Mouse (Mus musculus): ENCODE data around the gene Cdkal1. TPM values are rescaled to one million over a fixed set of nuclear protein-coding genes. Genes with fewer than 3 reads are reported as not detected.

The Cdkal1 gene
- total and polyA plus RNA-seq, 3 experiments: 3.9 to 30.3 (median 29.9) TPM

DNA sequence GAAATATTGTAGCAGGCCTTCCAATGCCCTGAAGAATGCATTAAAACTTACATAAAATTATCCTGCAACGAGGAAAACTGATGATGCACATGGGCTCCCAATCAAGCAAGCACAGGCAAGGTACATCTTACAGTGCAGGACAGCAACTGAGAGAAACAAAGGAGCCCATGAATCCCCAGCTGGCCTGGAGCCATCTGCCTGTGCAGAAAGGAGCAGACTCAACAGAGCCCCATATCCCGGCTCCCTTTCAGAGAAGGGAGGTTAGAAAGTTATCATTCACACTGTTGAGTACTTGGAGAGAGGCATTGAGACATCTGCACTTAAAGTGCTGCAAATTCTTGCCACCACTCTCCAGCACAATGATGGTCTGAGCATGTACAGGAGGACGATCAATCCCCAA lies 296.3 kb downstream of the Cdkal1 start:
- TF ChIP-seq POLR2A (IDR thresholded peaks at IDR 0.05; ENCODE audit: insufficient read depth, low read depth, low read length) (no peak), EP300 (IDR thresholded peaks at IDR 0.05; ENCODE audit: insufficient read depth, low read depth, low read length) (no peak)
- no peaks in the 10 kb centered on the region for H3K27me3 ChIP-seq (ENCODE audit: control insufficient read depth, insufficient read depth, low read length)
- peaks cover 2% of the 10 kb centered on the region; the same call in 1 of the 2 replicates for H3K4me1 ChIP-seq (ENCODE audit: control insufficient read depth, insufficient read depth, low read length)
- H3K27ac ChIP-seq: no peak overlapping the region
- H3K79me2 ChIP-seq (replicated peaks; ENCODE audit: control insufficient read depth, insufficient read depth, low read length): no peaks in the 10 kb centered on the region
- H3K36me3 ChIP-seq (ENCODE audit: control insufficient read depth, insufficient read depth, low read length): no peaks in the 10 kb centered on the region
- 52% methylated on average over 3 of the region's 3 CpGs for WGBS
- intact Hi-C loops (cut with DNase I): no loop called here
- DNase-seq: no peak
- no peak overlapping the region for H3K4me3 ChIP-seq
- H3K9ac ChIP-seq (ENCODE audit: low read depth, low read length): no peak overlapping the region

DNA sequence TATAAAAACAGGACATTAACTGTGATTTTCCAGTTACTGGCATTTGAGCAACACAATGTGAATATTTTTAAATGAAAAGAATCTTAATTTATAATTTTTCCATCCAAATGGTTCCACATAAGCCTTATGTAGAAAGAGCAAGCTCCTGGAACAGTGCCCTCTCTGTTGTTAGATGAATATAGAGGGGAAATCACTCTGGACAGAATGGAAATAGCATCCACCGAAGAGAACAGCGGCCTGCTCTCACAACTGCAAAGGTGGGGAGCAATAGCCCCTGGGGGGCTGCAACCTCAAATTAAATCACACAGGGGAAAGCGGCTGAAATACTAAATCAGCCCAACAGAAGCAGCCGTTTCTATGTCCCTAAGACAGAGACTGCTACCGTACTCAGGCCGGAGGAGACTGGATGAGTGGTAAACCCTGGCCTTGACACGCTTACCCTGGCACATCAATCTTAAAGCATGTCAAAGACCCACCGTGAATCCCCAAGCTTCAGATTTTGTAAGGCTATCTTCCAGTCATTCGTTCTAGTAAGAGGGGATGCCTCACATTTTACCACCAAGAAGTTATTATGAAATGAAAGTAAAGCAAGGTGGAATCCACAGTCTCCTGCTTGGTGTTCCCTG lies 300.2 kb downstream of the Cdkal1 start:
- Histone ChIP-seq H3K36me3 (ENCODE audit: control insufficient read depth, insufficient read depth, low read length) (no peaks in the 10 kb centered on the region), H3K27ac (no peak overlapping the region), H3K9ac (ENCODE audit: low read depth, low read length) (no peak overlapping the region), H3K27me3 (ENCODE audit: control insufficient read depth, insufficient read depth, low read length) (no peaks in the 10 kb centered on the region), H3K4me3 (no peak overlapping the region), H3K79me2 (replicated peaks; ENCODE audit: control insufficient read depth, insufficient read depth, low read length) (no peaks in the 10 kb centered on the region), H3K4me1 (ENCODE audit: control insufficient read depth, insufficient read depth, low read length) (peaks cover 2% of the 10 kb centered on the region; the same call in 1 of the 2 replicates)
- intact Hi-C loops (cut with DNase I): no loop called here
- DNase-seq: no peak
- TF ChIP-seq EP300 (IDR thresholded peaks at IDR 0.05; ENCODE audit: insufficient read depth, low read depth, low read length): no peak
- WGBS: 88% methylated on average over 9 of the region's 9 CpGs

DNA sequence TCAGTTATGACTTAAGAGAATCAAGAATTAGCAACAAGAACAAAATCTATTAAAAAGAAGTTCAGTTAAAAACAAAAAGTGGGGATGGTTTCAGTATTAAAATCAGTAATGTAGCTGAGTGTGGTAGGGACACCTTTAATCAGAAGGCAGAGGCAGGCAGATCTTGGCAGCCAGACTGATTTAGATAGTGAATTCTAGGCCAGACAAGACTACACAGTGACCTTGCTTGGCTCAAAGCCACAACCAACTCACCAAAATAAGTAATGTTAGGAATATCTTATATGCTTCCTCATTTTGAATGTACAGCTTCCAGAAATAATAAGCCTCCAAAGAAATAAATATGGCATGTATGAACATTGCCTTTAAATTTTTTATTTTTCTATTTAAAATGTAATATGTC lies 301.7 kb downstream of the Cdkal1 start:
- intact Hi-C loops (cut with DNase I): no loop called here
- Histone ChIP-seq H3K9ac (ENCODE audit: low read depth, low read length) (no peak overlapping the region), H3K4me1 (ENCODE audit: control insufficient read depth, insufficient read depth, low read length) (peaks cover 6% of the 10 kb centered on the region), H3K4me3 (no peak overlapping the region), H3K36me3 (ENCODE audit: control insufficient read depth, insufficient read depth, low read length) (peaks cover 5% of the 10 kb centered on the region; the same call in 1 of the 2 replicates), H3K27me3 (ENCODE audit: control insufficient read depth, insufficient read depth, low read length) (no peaks in the 10 kb centered on the region), H3K27ac (no peak overlapping the region), H3K79me2 (replicated peaks; ENCODE audit: control insufficient read depth, insufficient read depth, low read length) (no peaks in the 10 kb centered on the region)
- TF ChIP-seq POLR2A (IDR thresholded peaks at IDR 0.05; ENCODE audit: insufficient read depth, low read depth, low read length): no peak
- no peak for DNase-seq

DNA sequence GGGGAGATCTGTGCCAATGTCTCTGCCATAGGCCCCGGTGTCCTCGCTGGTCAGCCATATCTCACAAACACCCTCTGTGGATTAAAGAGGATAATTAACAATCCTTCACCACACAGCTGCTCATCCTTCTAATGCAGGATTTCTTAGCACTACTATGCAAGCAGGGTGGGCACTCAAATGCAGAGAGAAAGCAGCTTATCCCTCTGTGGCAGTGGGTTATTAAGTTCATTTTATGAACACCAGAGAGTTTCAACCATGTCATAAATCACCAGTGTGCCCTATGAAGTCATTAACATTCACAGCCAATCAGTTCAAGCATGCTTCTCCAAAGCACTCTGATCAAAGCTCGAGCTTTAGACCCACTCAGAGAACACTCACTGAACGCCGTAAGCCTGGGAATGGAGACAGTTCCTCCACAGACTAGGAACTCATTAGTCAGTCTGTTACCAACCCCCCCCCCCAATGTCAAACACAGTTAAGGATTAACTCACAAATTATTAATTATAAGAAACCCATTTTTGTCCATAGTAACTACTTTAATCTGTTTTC lies 303.1 kb downstream of the Cdkal1 start:
- peaks cover 3% of the 10 kb centered on the region for H3K4me1 ChIP-seq (ENCODE audit: control insufficient read depth, insufficient read depth, low read length)
- no peak for DNase-seq
- peaks cover 5% of the 10 kb centered on the region; the same call in 1 of the 2 replicates for H3K36me3 ChIP-seq (ENCODE audit: control insufficient read depth, insufficient read depth, low read length)
- no peaks in the 10 kb centered on the region for H3K27me3 ChIP-seq (ENCODE audit: control insufficient read depth, insufficient read depth, low read length)
- H3K4me3 ChIP-seq: no peak overlapping the region
- H3K79me2 ChIP-seq (replicated peaks; ENCODE audit: control insufficient read depth, insufficient read depth, low read length): no peaks in the 10 kb centered on the region
- H3K9ac ChIP-seq (ENCODE audit: low read depth, low read length): no peak overlapping the region
- TF ChIP-seq POLR2A (IDR thresholded peaks at IDR 0.05; ENCODE audit: insufficient read depth, low read depth, low read length): no peak
- TF ChIP-seq EP300 (IDR thresholded peaks at IDR 0.05; ENCODE audit: insufficient read depth, low read depth, low read length): no peak
- TF ChIP-seq CTCF (IDR thresholded peaks at IDR 0.05): no peak
- H3K27ac ChIP-seq: no peak overlapping the region
- 94% methylated on average over 5 of the region's 5 CpGs for WGBS
- intact Hi-C loops (cut with DNase I): no loop called here

DNA sequence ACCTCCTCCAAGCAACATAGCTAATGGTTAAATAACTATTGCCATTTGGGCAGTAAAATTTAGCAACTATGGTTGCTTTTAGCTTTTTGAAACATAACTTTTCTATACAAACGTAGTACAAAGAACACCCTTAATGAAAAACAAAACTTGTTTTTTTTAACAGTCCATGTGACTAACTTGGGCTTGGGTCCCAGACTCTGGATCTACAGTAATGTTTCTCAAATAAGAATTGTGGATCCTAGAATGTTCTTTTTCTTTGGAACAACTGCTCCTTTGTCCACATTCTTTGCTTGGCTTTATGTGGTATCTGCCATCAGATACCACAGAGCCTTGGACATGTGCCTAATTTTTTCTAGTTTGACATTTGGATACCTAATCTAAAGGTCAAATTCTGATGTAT lies 304.6 kb downstream of the Cdkal1 start:
- Histone ChIP-seq H3K4me1 (ENCODE audit: control insufficient read depth, insufficient read depth, low read length) (peaks cover 3% of the 10 kb centered on the region), H3K27me3 (ENCODE audit: control insufficient read depth, insufficient read depth, low read length) (no peaks in the 10 kb centered on the region), H3K9ac (ENCODE audit: low read depth, low read length) (no peak overlapping the region), H3K4me3 (no peak overlapping the region), H3K27ac (no peak overlapping the region; the same call in 1 of the 2 replicates), H3K79me2 (replicated peaks; ENCODE audit: control insufficient read depth, insufficient read depth, low read length) (no peaks in the 10 kb centered on the region), H3K36me3 (ENCODE audit: control insufficient read depth, insufficient read depth, low read length) (peaks cover 5% of the 10 kb centered on the region)
- DNase-seq: no peak
- 54% methylated on average over 1 of the region's 1 CpGs for WGBS
- intact Hi-C loops (cut with DNase I): no loop called here
- TF ChIP-seq CTCF (IDR thresholded peaks at IDR 0.05) (no peak), POLR2A (IDR thresholded peaks at IDR 0.05; ENCODE audit: insufficient read depth, low read depth, low read length) (no peak), EP300 (IDR thresholded peaks at IDR 0.05; ENCODE audit: insufficient read depth, low read depth, low read length) (no peak)

DNA sequence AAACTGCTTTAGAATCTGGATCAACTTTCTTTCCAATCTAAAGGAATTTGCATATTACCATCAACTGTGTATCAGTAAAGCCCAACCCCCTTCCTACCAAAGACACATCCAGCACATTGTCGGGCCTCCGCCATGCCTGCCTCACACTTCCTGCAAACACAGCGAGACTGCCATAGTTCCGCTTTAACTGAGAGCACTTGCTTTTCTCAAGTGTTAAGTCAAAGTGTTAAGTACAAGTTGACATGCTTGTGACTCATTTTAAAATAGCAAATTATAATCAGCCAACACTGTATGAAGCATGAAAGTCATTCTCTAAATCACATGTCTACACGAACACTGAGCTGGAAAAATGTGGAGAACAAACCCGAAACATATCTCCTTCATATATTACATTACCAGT lies 305.3 kb downstream of the Cdkal1 start:
- 57% methylated on average over 6 of the region's 6 CpGs for WGBS
- peaks cover 5% of the 10 kb centered on the region for H3K36me3 ChIP-seq (ENCODE audit: control insufficient read depth, insufficient read depth, low read length)
- peak overlapping the region; percentile 56 for H3K27ac ChIP-seq
- no peaks in the 10 kb centered on the region for H3K79me2 ChIP-seq (replicated peaks; ENCODE audit: control insufficient read depth, insufficient read depth, low read length)
- intact Hi-C loops (cut with DNase I): no loop called here
- H3K27me3 ChIP-seq (ENCODE audit: control insufficient read depth, insufficient read depth, low read length): no peaks in the 10 kb centered on the region
- H3K4me3 ChIP-seq: no peak overlapping the region
- peaks cover 3% of the 10 kb centered on the region for H3K4me1 ChIP-seq (ENCODE audit: control insufficient read depth, insufficient read depth, low read length)
- no peak overlapping the region for H3K9ac ChIP-seq (ENCODE audit: low read depth, low read length)
- no peak for DNase-seq
- TF ChIP-seq EP300 (IDR thresholded peaks at IDR 0.05; ENCODE audit: insufficient read depth, low read depth, low read length): no peak
